Mouse (Mus musculus) monocyte, adult 2 months (primary cell): Measurements from ENCODE around the gene Faap100.
"Not testable (repeated sequence)": the region's sequence is repeated elsewhere in the genome, so short reads cannot be mapped to it uniquely, and the experiment has no call there.

Experiments
- DNase-seq, 2 experiments: peaks; one replicate each; pipeline ENCODE4 v3.0.0; 2022; ENCODE audit warnings: low spot score in 2 of 2, low read depth in 1 of 2

The Faap100 gene

GRCm38 (mm10) chr11:120378611-120379540 is at the start of gene Faap100:
TSS of gene Faap100 (minus strand) at chr11:120378764.
- peak; percentile 64 to 82 for DNase-seq

- no peak for DNase-seq
Measured at GRCm38 (mm10) chr11:120426727-120427126, 48.2 kb upstream of the Faap100 start.

- DNase-seq: no peak
Measured at GRCm38 (mm10) chr11:120423569-120424295, 45.2 kb upstream of the Faap100 start.

- DNase-seq: no peak
Measured at GRCm38 (mm10) chr11:120422651-120423568, 44.3 kb upstream of the Faap100 start.

- no peak for DNase-seq
Measured at GRCm38 (mm10) chr11:120418592-120418991, 40.0 kb upstream of the Faap100 start.

GRCm38 (mm10) chr11:120417852-120418251 is 39.3 kb upstream of the Faap100 start:
- no peak for DNase-seq

GRCm38 (mm10) chr11:120413621-120414020 is 35.1 kb upstream of the Faap100 start:
- DNase-seq: not testable (repeated sequence)

- no peak for DNase-seq
Measured at GRCm38 (mm10) chr11:120406445-120406844, 27.9 kb upstream of the Faap100 start.

GRCm38 (mm10) chr11:120405867-120406266 is 27.3 kb upstream of the Faap100 start:
- DNase-seq: no peak

- DNase-seq: no peak
Measured at GRCm38 (mm10) chr11:120404814-120405213, 26.2 kb upstream of the Faap100 start.

GRCm38 (mm10) chr11:120399319-120399718 is 20.8 kb upstream of the Faap100 start:
- DNase-seq: no peak

GRCm38 (mm10) chr11:120397602-120398001 is 19.0 kb upstream of the Faap100 start:
- DNase-seq: no peak

- no peak for DNase-seq
Measured at GRCm38 (mm10) chr11:120395661-120396060, 17.1 kb upstream of the Faap100 start.

GRCm38 (mm10) chr11:120388580-120388979 is 10.0 kb upstream of the Faap100 start:
- no peak for DNase-seq

- DNase-seq: no peak
Measured at GRCm38 (mm10) chr11:120387157-120387556, 8.6 kb upstream of the Faap100 start.

GRCm38 (mm10) chr11:120386632-120387031 is 8.1 kb upstream of the Faap100 start:
- no peak for DNase-seq

GRCm38 (mm10) chr11:120382509-120382908 is 3.9 kb upstream of the Faap100 start:
- no peak for DNase-seq

GRCm38 (mm10) chr11:120381157-120381556 is 2.6 kb upstream of the Faap100 start:
- no peak for DNase-seq

GRCm38 (mm10) chr11:120380271-120380670 is 1.7 kb upstream of the Faap100 start:
- DNase-seq: no peak

GRCm38 (mm10) chr11:120378031-120378610 is 443 bp downstream of the Faap100 start:
- no peak for DNase-seq

GRCm38 (mm10) chr11:120377337-120377736 is 1.2 kb downstream of the Faap100 start:
- no peak for DNase-seq
